Mouse (Mus musculus): Measurements from ENCODE around the gene Snx10.

DNA sequence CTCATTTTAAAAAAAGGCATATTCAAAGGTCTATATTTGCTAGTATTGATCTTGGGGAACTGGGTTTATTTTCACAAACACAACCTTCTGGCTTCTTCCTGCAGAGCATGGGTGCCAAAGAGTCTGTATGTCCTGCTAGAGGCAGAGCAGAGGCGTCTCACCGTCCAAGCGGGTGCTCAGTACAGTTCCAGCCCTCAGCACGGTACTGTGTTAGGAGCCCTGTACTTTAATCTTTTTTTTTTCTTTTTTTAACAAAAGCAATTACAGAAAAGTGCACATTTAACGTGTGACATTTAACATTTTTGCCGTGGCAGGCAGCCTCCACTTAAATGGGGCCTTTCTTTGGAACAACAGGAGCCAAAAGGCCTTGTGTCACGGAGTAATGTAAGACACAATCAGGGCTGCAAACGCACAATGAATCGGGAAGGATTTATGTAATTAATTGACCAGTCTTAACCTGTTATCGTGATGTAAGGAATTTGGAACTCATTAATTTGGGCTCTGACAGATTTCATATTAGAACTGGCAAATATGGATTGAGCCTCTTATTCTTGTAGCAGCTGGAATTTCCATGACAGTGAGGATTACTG is 69.8 kb downstream of the Snx10 start:
- TF ChIP-seq POLR2A (IDR thresholded peaks at IDR 0.05; ENCODE audit: control insufficient read depth, low read depth, low read length) (no peak), CTCF (IDR thresholded peaks at IDR 0.05; ENCODE audit: control insufficient read depth, insufficient read depth, insufficient replicate concordance, low read depth, low read length) (no peak)
